Mouse (Mus musculus) layer of hippocampus, adult 2 months (tissue): Measurements from ENCODE around the gene Gas8. TPM values are rescaled to one million over a fixed set of nuclear protein-coding genes. Genes with fewer than 3 reads are reported as not detected.
"Not testable (repeated sequence)": the region's sequence is repeated elsewhere in the genome, so short reads cannot be mapped to it uniquely, and the experiment has no call there.

Experiments
- DNase-seq, 2 experiments: peaks; one replicate each; pipeline ENCODE4 v3.0.0; 2022; ENCODE audit warnings: low spot score in 2 of 2
- H3K27ac ChIP-seq: fragments of 200-600 bp; 2 replicates; pipeline ENCODE4 v1.8.1; 2022
- H3K4me3 ChIP-seq: fragments of 200-600 bp; 2 replicates; pipeline ENCODE4 v1.8.1; 2022; ENCODE audit warnings: mild to moderate bottlenecking
- CTCF ChIP-seq: fragments of 200-600 bp; conservative IDR thresholded peaks from 2 replicates; pipeline ENCODE4 v1.8.1; 2022; ENCODE audit warnings: antibody characterized with exemption, mild to moderate bottlenecking, moderate library complexity
- total RNA-seq, 2 experiments: library from RNA; stranded (reverse); gene quantifications; 2 replicates each; pipeline ENCODE4 v1.2.3; 2021

Gas8 gene
- total RNA-seq, 2 experiments from 2014 or later, result 30.3 to 30.6 TPM

GRCm38 (mm10) chr8:123502192-123502591 is 16.4 kb upstream of the Gas8 start:
- DNase-seq, result no peak
- no peak overlapping the region for H3K27ac ChIP-seq
- H3K4me3 ChIP-seq, result no peak overlapping the region
- no peak for TF ChIP-seq CTCF

GRCm38 (mm10) chr8:123503801-123504467 is 14.7 kb upstream of the Gas8 start:
- no peak for DNase-seq
- H3K27ac ChIP-seq, result no peak overlapping the region
- peak; percentile 59 for TF ChIP-seq CTCF

GRCm38 (mm10) chr8:123504591-123505195 is 13.9 kb upstream of the Gas8 start:
- no peak overlapping the region for H3K27ac ChIP-seq
- H3K4me3 ChIP-seq, result no peak overlapping the region
- TF ChIP-seq CTCF, result no peak
- no peak for DNase-seq

More at GRCm38 (mm10) chr8:123503801-123504467, 14.7 kb upstream of the Gas8 start:
- H3K4me3 ChIP-seq, result no peak overlapping the region

GRCm38 (mm10) chr8:123505267-123505666 is 13.4 kb upstream of the Gas8 start:
- no peak overlapping the region for H3K27ac ChIP-seq
- no peak overlapping the region for H3K4me3 ChIP-seq
- DNase-seq, result no peak
- no peak for TF ChIP-seq CTCF

- Histone ChIP-seq H3K4me3 (no peak overlapping the region), H3K27ac (no peak overlapping the region)
- no peak for DNase-seq
- no peak for TF ChIP-seq CTCF
Observed at GRCm38 (mm10) chr8:123505695-123506094, 12.9 kb upstream of the Gas8 start.

- TF ChIP-seq CTCF, result no peak
- DNase-seq, result no peak
- Histone ChIP-seq H3K4me3 (no peak overlapping the region), H3K27ac (no peak overlapping the region)
Observed at GRCm38 (mm10) chr8:123507153-123507552, 11.5 kb upstream of the Gas8 start.

GRCm38 (mm10) chr8:123510819-123511218 is 7.8 kb upstream of the Gas8 start:
- Histone ChIP-seq H3K4me3 (no peak overlapping the region), H3K27ac (no peak overlapping the region)
- no peak for TF ChIP-seq CTCF
- no peak for DNase-seq

- H3K4me3 ChIP-seq, result peak overlapping the region; percentile 76
- no peak for TF ChIP-seq CTCF
- DNase-seq, result no peak
- H3K27ac ChIP-seq, result no peak overlapping the region
Observed at GRCm38 (mm10) chr8:123514136-123514535, 4.5 kb upstream of the Gas8 start.

- TF ChIP-seq CTCF, result no peak
- DNase-seq, result peak in 1 of 2 experiments; percentile 14
- peak within 1 kb of the TSS; percentile 80 for H3K27ac ChIP-seq
- H3K4me3 ChIP-seq, result peak within 1 kb of the TSS; percentile 76
Observed at GRCm38 (mm10) chr8:123514781-123515539, 3.7 kb upstream of the Gas8 start, which contains the start of gene Dbndd1. TSS of gene Dbndd1 (minus strand) at chr8:123515463.

GRCm38 (mm10) chr8:123515540-123515897 is 3.1 kb upstream of the Gas8 start:
- 0 out of 2 replicates have a peak overlapping the region, but pooled peaks have one; percentile 36 for H3K27ac ChIP-seq
- TF ChIP-seq CTCF, result no peak
- DNase-seq, result no peak
- peak overlapping the region; percentile 29; the same call in 1 of the 2 replicates for H3K4me3 ChIP-seq

- DNase-seq, result no peak
- Histone ChIP-seq H3K27ac (no peak overlapping the region), H3K4me3 (no peak overlapping the region)
- TF ChIP-seq CTCF, result no peak
Observed at GRCm38 (mm10) chr8:123516596-123516995, 2.0 kb upstream of the Gas8 start.

- TF ChIP-seq CTCF, result no peak
- DNase-seq, result no peak
- H3K4me3 ChIP-seq, result peak overlapping the region; percentile 94; the same call in 1 of the 2 replicates
- H3K27ac ChIP-seq, result no peak overlapping the region
Observed at GRCm38 (mm10) chr8:123518172-123518571, 462 bp upstream of the Gas8 start.

GRCm38 (mm10) chr8:123520048-123520447 is 1.4 kb downstream of the Gas8 start:
- DNase-seq, H3K27ac ChIP-seq, H3K4me3 ChIP-seq: not testable (repeated sequence)
- peak; percentile 31 for TF ChIP-seq CTCF
